28 mouse cellular contexts compared by ENCODE assay signal in the genomic region with DNA sequence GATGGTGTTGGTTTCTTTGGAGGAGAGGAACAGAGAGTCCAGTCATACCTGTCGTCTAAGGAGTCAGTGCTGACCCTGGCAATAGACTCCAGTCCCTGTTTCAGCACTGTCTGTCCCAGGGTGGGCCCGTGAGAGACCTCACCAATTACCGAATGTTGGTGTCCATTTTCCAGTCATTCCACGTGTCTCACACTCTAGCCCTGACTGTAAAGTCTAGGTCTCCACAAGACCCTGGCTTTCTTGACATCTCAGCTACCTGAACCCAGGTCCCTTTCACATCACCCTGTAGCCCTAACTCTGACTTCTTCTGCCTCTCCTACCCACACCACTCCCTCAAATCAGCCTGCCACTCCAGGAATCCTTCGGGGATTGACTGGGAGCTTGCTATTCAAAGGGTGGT. TPM values are rescaled to one million over a fixed set of nuclear protein-coding genes. Genes with fewer than 3 reads are reported as not detected.
DNase-seq lines count a peak whose midpoint lies in the region; ATAC-seq and TF ChIP-seq lines count a peak whose summit lies in the region.
"Had no signal": no experiment of that assay in that cellular context is flagged by ENCODE, and none has a peak within 500 bp of the region (broad histone marks: within the 10 kb centered on the region; RNA-seq: fewer than 3 reads in every experiment).

No protein-coding gene starts in this region.

- peak overlapping the region; percentile 67 for H3K27ac ChIP-seq in heart, embryonic 12.5 days (ENCODE audit: poor library complexity, severe bottlenecking)
- peak overlapping the region; percentile 49 for H3K27ac ChIP-seq in embryonic fibroblast, embryonic 13.5 days (ENCODE audit: insufficient read depth, low read length)
- peak overlapping the region; percentile 63 for H3K27ac ChIP-seq in heart, postnatal 0 days (ENCODE audit: low read depth)
- H3K27ac ChIP-seq in forebrain, embryonic 16.5 days (ENCODE audit: low read length) = no peak overlapping the region
- H3K27ac ChIP-seq: embryonic facial prominence, embryonic 12.5 days; embryonic facial prominence, embryonic 15.5 days; forebrain, embryonic 12.5 days; forebrain, embryonic 15.5 days; hindbrain, embryonic 14.5 days; hindbrain, postnatal 0 days had no signal

- peaks cover 13% of the 10 kb centered on the region for H3K27me3 ChIP-seq in heart, embryonic 12.5 days (replicated peaks)
- H3K27me3 ChIP-seq in heart, postnatal 0 days (ENCODE audit: control insufficient read depth, insufficient read depth, low read length) = 0 out of 2 replicates have a peak, but pooled peaks cover 12% of the 10 kb centered on the region
- H3K27me3 ChIP-seq in forebrain, embryonic 16.5 days (replicated peaks; ENCODE audit: control insufficient read depth, insufficient read depth, low read length) = no peaks in the 10 kb centered on the region
- H3K27me3 ChIP-seq: embryonic facial prominence, embryonic 12.5 days; embryonic facial prominence, embryonic 15.5 days; forebrain, embryonic 15.5 days had no signal

- no peak overlapping the region for H3K4me3 ChIP-seq in heart, embryonic 12.5 days
- no peak overlapping the region for H3K4me3 ChIP-seq in embryonic fibroblast, embryonic 13.5 days (ENCODE audit: insufficient read depth, low read length)
- H3K4me3 ChIP-seq in heart, postnatal 0 days (ENCODE audit: low read depth, low read length) = no peak overlapping the region
- H3K4me3 ChIP-seq in forebrain, embryonic 16.5 days (replicated peaks; ENCODE audit: low read length) = no peak overlapping the region
- H3K4me3 ChIP-seq: embryonic facial prominence, embryonic 12.5 days; embryonic facial prominence, embryonic 15.5 days; erythroblast, embryonic 14.5 days; forebrain, embryonic 12.5 days; forebrain, embryonic 15.5 days had no signal

- TF ChIP-seq EP300 in heart, postnatal 0 days (IDR thresholded peaks at IDR 0.05; ENCODE audit: low read depth) = no peak

- no peak for ATAC-seq in heart, embryonic 12.5 days (ENCODE audit: insufficient number of reproducible peaks, low FRiP score)
- no peak for ATAC-seq in heart, postnatal 0 days (ENCODE audit: insufficient read depth, low read depth)
- ATAC-seq in forebrain, embryonic 16.5 days = no peak
- ATAC-seq: activated CD4-positive, CD25-positive, alpha-beta regulatory T cell, adult 4 months; forebrain, embryonic 15.5 days; hindbrain, postnatal 0 days; inflammation-experienced regulatory T-cells, adult 6 months; intestine, embryonic 16.5 days had no signal

- 73% methylated on average over 5 of the region's 5 CpGs for WGBS in heart, embryonic 12.5 days
- 70% methylated on average over 5 of the region's 5 CpGs for WGBS in heart, postnatal 0 days
- 78% methylated on average over 5 of the region's 5 CpGs for WGBS in forebrain, embryonic 16.5 days

- intact Hi-C loops in heart, postnatal 25 days (cut with DNase I) = no loop called here

- peak; percentile 91 for DNase-seq in heart, adult 11 months
- DNase-seq in heart, postnatal 25 days (ENCODE audit: low spot score) = no peak
- DNase-seq in heart, adult 8-10 months (ENCODE audit: low spot score) = no peak
- DNase-seq in heart, postnatal 0 days (ENCODE audit: low spot score) = no peak
- DNase-seq in adrenal gland, postnatal 25 days = no peak
- DNase-seq: cerebellum, adult 18-20 months; cerebellum, adult 9-10 months; cerebellum, postnatal 14 days; gastrocnemius, postnatal 10 days; gastrocnemius, postnatal 36 days; kidney, adult 18-20 months had no signal

- TF ChIP-seq POLR2A in embryonic fibroblast, embryonic 13.5 days (IDR thresholded peaks at IDR 0.05; ENCODE audit: low read depth, low read length) = no peak

- no peak overlapping the region for H3K9ac ChIP-seq in heart, embryonic 12.5 days
- no peak overlapping the region for H3K9ac ChIP-seq in heart, postnatal 0 days (replicated peaks; ENCODE audit: low read depth, low read length)
- H3K9ac ChIP-seq in forebrain, embryonic 16.5 days (replicated peaks; ENCODE audit: low read depth, low read length) = no peak overlapping the region
- H3K9ac ChIP-seq: embryonic facial prominence, embryonic 12.5 days; embryonic facial prominence, embryonic 15.5 days; forebrain, embryonic 12.5 days; forebrain, embryonic 15.5 days; hindbrain, embryonic 14.5 days had no signal

- H3K9me3 ChIP-seq in heart, embryonic 12.5 days (replicated peaks) = no peaks in the 10 kb centered on the region
- no peaks in the 10 kb centered on the region for H3K9me3 ChIP-seq in heart, postnatal 0 days (replicated peaks; ENCODE audit: control insufficient read depth, low read length)
- no peaks in the 10 kb centered on the region for H3K9me3 ChIP-seq in forebrain, embryonic 16.5 days (ENCODE audit: control insufficient read depth, low read length)
- H3K9me3 ChIP-seq: embryonic facial prominence, embryonic 12.5 days; embryonic facial prominence, embryonic 15.5 days; forebrain, embryonic 12.5 days; forebrain, embryonic 15.5 days had no signal

- H3K36me3 ChIP-seq in heart, embryonic 12.5 days = no peaks in the 10 kb centered on the region
- H3K36me3 ChIP-seq in heart, postnatal 0 days (replicated peaks; ENCODE audit: control insufficient read depth, insufficient read depth, low read length) = no peaks in the 10 kb centered on the region
- no peaks in the 10 kb centered on the region for H3K36me3 ChIP-seq in forebrain, embryonic 16.5 days (ENCODE audit: control insufficient read depth, insufficient read depth)
- H3K36me3 ChIP-seq: embryonic facial prominence, embryonic 12.5 days; embryonic facial prominence, embryonic 15.5 days; forebrain, embryonic 12.5 days; forebrain, embryonic 15.5 days had no signal

- no peak overlapping the region for H3K4me2 ChIP-seq in heart, embryonic 12.5 days
- H3K4me2 ChIP-seq in heart, postnatal 0 days (ENCODE audit: low read depth, low read length) = no peak overlapping the region
- H3K4me2 ChIP-seq in forebrain, embryonic 16.5 days (ENCODE audit: low read length) = no peak overlapping the region
- H3K4me2 ChIP-seq: embryonic facial prominence, embryonic 12.5 days; embryonic facial prominence, embryonic 15.5 days; forebrain, embryonic 12.5 days; forebrain, embryonic 15.5 days; hindbrain, embryonic 14.5 days had no signal

- TF ChIP-seq CTCF in embryonic fibroblast, embryonic 13.5 days (IDR thresholded peaks at IDR 0.05; ENCODE audit: borderline replicate concordance, insufficient read depth, low read length) = no peak
- TF ChIP-seq CTCF in heart, postnatal 0 days (IDR thresholded peaks at IDR 0.05; ENCODE audit: low read depth) = no peak

- H3K4me1 ChIP-seq in heart, embryonic 12.5 days (replicated peaks) = peaks cover 31% of the 10 kb centered on the region
- peaks cover 12% of the 10 kb centered on the region; the same call in 1 of the 2 replicates for H3K4me1 ChIP-seq in embryonic fibroblast, embryonic 13.5 days (ENCODE audit: control insufficient read depth, insufficient read depth, low read length)
- peaks cover 19% of the 10 kb centered on the region for H3K4me1 ChIP-seq in heart, postnatal 0 days (ENCODE audit: control insufficient read depth, insufficient read depth)
- no peaks in the 10 kb centered on the region for H3K4me1 ChIP-seq in forebrain, embryonic 16.5 days (replicated peaks; ENCODE audit: control insufficient read depth, insufficient read depth, low read length)
- H3K4me1 ChIP-seq: embryonic facial prominence, embryonic 12.5 days; forebrain, embryonic 12.5 days; forebrain, embryonic 15.5 days had no signal

RNA-seq across cellular contexts. Expression of a gene that starts 26.4 kb away (rescaled TPM):
- total RNA-seq in heart, postnatal 25 days (2021) = 1,000 to 10,000 TPM; 8,717 to 8,772 TPM
- polyA plus RNA-seq in heart, embryonic 12.5 days (2016; fragmentation: Nextera tagmentation; extraction: Ambion mirVana) = 5,319 and 5,490 TPM in 2 replicates
- over 10,000 TPM in 2 of 4 experiments, 1,000 to 10,000 TPM in 2; 8,821 to 11,650 (median 10,060) TPM for total RNA-seq in heart, adult 8-10 months (2022)
- 3.7 and 5.4 TPM in 2 replicates for polyA plus RNA-seq in embryonic fibroblast, embryonic 13.5 days (2011; ENCODE audit: insufficient read length, low read depth, missing spikeins)
- 1,865 and 1,929 TPM in 2 replicates for total RNA-seq in heart, postnatal 0 days (2014; rRNA removed; ENCODE audit: low replicate concordance)
- polyA plus RNA-seq in heart, postnatal 0 days (2015; fragmentation: Nextera tagmentation; extraction: Ambion mirVana) = 13,184 and 14,025 TPM in 2 replicates
- total RNA-seq in adrenal gland, postnatal 25 days (2021) = 0.95 and 2.2 TPM in 2 replicates
- polyA plus RNA-seq in forebrain, embryonic 16.5 days (2015; fragmentation: Nextera tagmentation; extraction: Ambion mirVana) = 0.60 and 0.63 TPM in 2 replicates
- total RNA-seq: common myeloid progenitor, adult 5-6 weeks; granulocyte monocyte progenitor cell, adult 5-6 weeks had no signal
- polyA plus RNA-seq: erythroblast, embryonic 14.5 days had no signal

RNA-seq across cellular contexts. Expression of a gene that starts 44.2 kb away (rescaled TPM):
- total RNA-seq in heart, postnatal 25 days (2021) = 1 to 10 TPM; 5.6 to 6.0 TPM
- 3.0 and 3.3 TPM in 2 replicates for polyA plus RNA-seq in heart, embryonic 12.5 days (2016; fragmentation: Nextera tagmentation; extraction: Ambion mirVana)
- total RNA-seq in heart, adult 8-10 months (2022) = 1 to 10 TPM; 5.0 to 8.6 (median 5.5) TPM
- not detected in 2 replicates for polyA plus RNA-seq in embryonic fibroblast, embryonic 13.5 days (2011; ENCODE audit: insufficient read length, low read depth, missing spikeins)
- 4.4 and 32.9 TPM in 2 replicates for total RNA-seq in heart, postnatal 0 days (2014; rRNA removed; ENCODE audit: low replicate concordance)
- polyA plus RNA-seq in heart, postnatal 0 days (2015; fragmentation: Nextera tagmentation; extraction: Ambion mirVana) = 9.1 and 11.1 TPM in 2 replicates
- not detected in 2 replicates for total RNA-seq in adrenal gland, postnatal 25 days (2021)
- 0.31 and 0.44 TPM in 2 replicates for polyA plus RNA-seq in forebrain, embryonic 16.5 days (2015; fragmentation: Nextera tagmentation; extraction: Ambion mirVana)
- total RNA-seq: adrenal gland, postnatal 36 days; common myeloid progenitor, adult 5-6 weeks; gastrocnemius, postnatal 36 days; granulocyte monocyte progenitor cell, adult 5-6 weeks had no signal
- polyA plus RNA-seq: erythroblast, embryonic 14.5 days had no signal

RNA-seq across cellular contexts. Expression of a gene that starts 56.4 kb away (rescaled TPM):
- total RNA-seq in heart, postnatal 25 days (2021) = not detected
- 0.04 and 0.08 TPM in 2 replicates for polyA plus RNA-seq in heart, embryonic 12.5 days (2016; fragmentation: Nextera tagmentation; extraction: Ambion mirVana)
- not detected for total RNA-seq in heart, adult 8-10 months (2022)
- polyA plus RNA-seq in embryonic fibroblast, embryonic 13.5 days (2011; ENCODE audit: insufficient read length, low read depth, missing spikeins) = 0.90 and 2.2 TPM in 2 replicates
- total RNA-seq in heart, postnatal 0 days (2014; rRNA removed; ENCODE audit: low replicate concordance) = 0.58 TPM in 1 of 2 replicates, not detected in the other
- 0.05 TPM in 2 replicates for polyA plus RNA-seq in heart, postnatal 0 days (2015; fragmentation: Nextera tagmentation; extraction: Ambion mirVana)
- not detected in 2 replicates for total RNA-seq in adrenal gland, postnatal 25 days (2021)
- polyA plus RNA-seq in forebrain, embryonic 16.5 days (2015; fragmentation: Nextera tagmentation; extraction: Ambion mirVana) = 0.07 and 0.08 TPM in 2 replicates
- total RNA-seq: adrenal gland, postnatal 36 days; common myeloid progenitor, adult 5-6 weeks; granulocyte monocyte progenitor cell, adult 5-6 weeks had no signal
- polyA plus RNA-seq: activated CD4-positive, CD25-positive, alpha-beta regulatory T cell, adult 4 months; erythroblast, embryonic 14.5 days; forebrain, embryonic 15.5 days; hindbrain, embryonic 14.5 days; inflammation-experienced regulatory T-cells, adult 6 months; kidney, embryonic 14.5 days had no signal

Comparison
In these comparisons a context has a peak if more than half of its experiments do, and no peak if none do; other contexts are left out.
1. RNA of a gene that starts 26.4 kb away (total RNA-seq): 8,821 to 11,650 TPM in heart, adult 8-10 months, 8,717 to 8,772 TPM in heart, postnatal 25 days and 1,865 to 1,929 TPM in heart, postnatal 0 days; 0.95 to 2.2 TPM in adrenal gland, postnatal 25 days; every median in the first group is over 100 times any median in the second.